Mouse (Mus musculus) right cerebral cortex, postnatal 36 days (tissue): Measurements from ENCODE around the gene Fxyd7.

Source experiments
- DNase-seq, 2 experiments: peaks; one replicate each; pipeline ENCODE4 v3.0.0; 2022; ENCODE audit warnings: low spot score in 2 of 2, mixed read lengths in 1 of 2

Gene Fxyd7

DNA sequence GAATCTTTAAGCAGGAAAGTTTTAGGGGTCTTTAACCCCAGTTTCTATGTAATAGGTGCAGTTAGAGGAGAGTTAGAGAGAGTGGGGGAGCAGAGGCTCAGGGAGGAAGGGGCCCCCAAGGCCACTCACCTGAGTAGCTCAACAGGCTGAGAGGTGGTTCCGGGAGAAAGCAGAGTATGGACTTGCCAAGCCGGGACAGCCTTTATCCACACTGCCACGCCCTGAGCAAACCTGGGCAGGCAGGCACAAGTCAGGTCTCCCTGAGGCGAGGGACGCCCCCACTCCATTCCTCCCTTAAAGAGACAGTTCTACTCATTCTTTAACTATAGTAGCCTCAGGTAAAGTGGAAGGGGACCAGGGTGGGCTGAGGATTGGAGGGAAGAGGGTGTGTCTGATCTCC is 25.2 kb upstream of the Fxyd7 start, which contains the start of gene Fxyd3:
Gene Fxyd3, minus strand, starts transcription at position 213 of the 400 bp plus-strand sequence.
- DNase-seq, result no peak

GRCm38 (mm10) chr7:31074713-31075069 is 23.4 kb upstream of the Fxyd7 start:
- no peak for DNase-seq

- no peak for DNase-seq
Observed at GRCm38 (mm10) chr7:31074061-31074712, 22.9 kb upstream of the Fxyd7 start.

GRCm38 (mm10) chr7:31073546-31073945 is 22.3 kb upstream of the Fxyd7 start:
- no peak for DNase-seq

DNA sequence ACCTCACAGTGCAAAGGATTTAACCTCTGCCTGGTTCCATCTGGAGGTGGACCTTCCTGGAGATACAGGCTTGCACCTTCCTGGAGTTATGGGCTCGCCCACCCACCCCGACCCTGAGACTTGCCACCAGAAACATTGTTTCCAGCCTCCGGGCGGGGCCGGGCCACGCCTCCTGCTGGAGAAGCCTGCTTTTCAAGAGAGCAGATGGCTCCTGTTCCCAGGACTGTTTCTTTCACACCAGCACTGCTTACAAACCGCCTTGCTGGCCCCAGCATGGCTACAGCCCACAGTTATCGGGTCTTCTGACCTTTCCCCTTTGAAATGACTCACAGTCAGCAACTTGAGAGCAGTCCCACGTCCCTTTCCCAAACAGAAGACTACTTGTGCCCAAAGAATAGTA is 21.1 kb upstream of the Fxyd7 start:
- DNase-seq, result no peak

DNA sequence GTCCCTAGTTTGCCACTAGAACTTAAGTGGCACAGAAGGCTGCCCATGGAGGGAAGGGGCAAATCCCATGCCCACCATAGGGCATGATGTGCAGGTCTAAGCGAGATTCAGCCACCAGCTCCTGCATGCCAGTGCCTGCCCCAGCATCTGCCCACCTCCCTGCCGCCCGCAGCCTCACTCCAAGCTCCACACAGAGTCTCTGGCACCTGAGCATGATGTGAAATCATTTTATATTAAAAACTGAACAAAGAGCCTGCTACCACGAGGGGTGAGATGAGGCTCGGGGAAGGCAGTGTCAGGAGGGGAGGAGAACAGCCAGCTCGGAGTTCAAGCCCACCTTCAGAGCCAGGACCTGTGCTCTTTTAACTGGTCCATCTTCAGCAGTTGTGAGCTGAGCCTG is 19.1 kb upstream of the Fxyd7 start:
- DNase-seq, result no peak

- no peak for DNase-seq
Observed at GRCm38 (mm10) chr7:31069491-31069890, 18.2 kb upstream of the Fxyd7 start.

DNA sequence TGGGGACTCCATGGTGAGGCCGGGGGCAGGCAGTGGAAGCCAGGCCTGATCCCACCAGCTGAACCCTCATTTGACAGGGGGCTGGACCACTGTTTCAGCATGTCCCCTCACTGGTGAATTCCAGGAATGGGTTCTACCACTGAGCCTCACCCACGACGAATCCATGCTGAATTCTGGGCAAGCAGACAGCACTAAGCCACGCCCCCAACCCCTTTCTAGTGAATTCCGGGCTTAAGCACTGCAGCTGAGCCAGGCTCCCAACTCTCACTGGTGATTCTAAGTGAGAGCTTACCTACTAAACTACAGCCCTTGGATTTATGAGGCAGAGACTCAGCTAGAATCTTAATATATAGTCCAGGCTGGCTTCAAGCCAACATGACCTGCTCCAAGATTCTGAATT is 16.6 kb upstream of the Fxyd7 start:
- no peak for DNase-seq

GRCm38 (mm10) chr7:31063074-31063560 is 11.8 kb upstream of the Fxyd7 start:
- DNase-seq, result no peak

GRCm38 (mm10) chr7:31060621-31061010 is 9.3 kb upstream of the Fxyd7 start:
- DNase-seq, result no peak

DNA sequence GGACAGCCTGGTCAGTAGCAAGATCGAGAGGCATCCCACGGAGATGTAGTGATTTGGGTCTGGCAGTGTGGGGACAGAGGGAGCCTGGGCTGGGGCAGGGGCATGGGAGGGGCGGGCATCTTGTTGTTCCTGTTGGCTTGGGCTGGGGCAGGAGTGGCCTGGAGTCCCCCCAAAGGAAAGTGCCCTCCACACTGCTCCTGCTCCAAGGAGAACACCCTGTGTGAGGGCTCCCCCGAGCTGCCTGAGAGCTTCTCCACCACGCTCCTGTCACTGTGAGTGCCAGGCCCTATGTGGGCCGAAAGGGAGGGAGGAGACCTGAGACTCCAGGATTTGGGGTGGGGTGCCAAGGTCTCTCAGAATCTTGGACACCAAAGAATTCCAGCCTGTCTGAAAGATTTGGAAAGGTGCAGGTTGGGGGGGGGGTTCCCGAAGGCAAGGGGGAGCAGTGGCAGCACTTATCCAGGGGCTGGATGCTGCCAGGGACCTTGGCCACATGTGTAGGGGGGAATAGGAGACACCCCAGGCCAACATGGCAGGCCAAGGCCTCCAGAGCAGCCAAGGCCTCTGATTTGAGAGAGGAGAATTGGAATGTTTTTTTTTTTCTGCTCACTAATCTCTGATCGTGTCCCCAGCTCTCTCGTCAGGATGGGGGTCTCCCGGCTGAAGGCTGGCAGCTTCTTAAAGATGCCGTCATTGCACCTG is 8.8 kb upstream of the Fxyd7 start:
- DNase-seq, result no peak

DNA sequence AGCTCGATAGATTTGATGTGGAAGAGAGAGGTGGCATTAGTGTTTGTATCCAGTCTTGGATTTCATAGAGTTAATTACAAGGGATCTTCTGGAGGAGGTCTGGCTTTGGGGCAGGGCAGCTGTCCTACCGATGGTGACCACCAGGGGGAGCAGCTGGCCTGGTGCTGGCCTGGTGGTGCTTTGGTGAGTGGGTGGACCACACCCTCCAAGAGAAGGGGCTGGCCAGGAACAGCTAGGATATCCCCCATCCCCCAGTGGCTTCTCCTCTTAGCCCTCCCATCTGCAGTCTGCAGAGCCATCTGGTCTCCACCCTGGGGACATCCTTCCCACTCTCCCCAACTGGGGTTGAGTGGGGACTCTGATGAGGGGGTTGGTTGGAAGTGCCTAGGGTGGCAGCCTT is 7.8 kb upstream of the Fxyd7 start, which contains the start of gene Lgi4:
Gene Lgi4, plus strand, starts transcription at position 235 of the 400 bp plus-strand sequence.
- DNase-seq, result peak; percentile 73 to 74

DNA sequence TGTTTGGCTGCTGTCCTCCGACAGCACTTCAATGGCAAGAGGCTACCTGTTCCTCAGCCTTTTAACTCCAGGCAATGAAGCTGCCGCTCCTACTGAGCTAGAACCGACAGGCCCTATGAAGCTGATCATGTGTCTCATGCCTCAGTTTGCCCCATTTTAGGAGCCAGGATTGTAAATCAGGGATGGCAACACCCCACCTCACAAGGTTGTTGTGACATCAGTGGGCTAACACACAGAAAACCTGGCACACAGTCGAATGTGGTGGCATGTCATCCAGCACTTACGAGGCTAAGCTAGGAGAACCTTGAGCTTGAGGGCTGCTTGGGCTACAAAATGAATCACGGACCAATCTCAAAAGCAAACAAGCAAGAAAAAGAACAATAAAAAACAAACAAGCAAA is 6.9 kb upstream of the Fxyd7 start:
- DNase-seq, result no peak

DNA sequence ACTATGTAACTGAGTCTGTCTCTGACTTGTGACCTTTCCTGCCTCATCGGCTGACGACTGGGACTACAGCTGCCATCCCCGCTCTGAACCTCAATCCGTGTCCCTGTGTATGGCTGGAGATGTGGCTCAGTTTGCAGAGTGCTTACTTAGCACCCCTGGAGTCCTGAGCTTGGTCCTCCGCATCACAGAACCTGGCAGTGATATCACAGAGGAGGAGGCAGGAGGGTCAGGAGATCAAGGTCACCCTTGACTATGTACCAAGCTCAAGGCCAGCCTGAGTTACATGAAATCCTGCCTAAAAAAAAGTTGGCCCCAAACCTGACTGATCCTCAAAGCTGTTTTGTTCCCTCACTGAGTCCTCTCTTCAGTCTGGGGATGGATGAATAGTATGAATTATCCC is 6.5 kb upstream of the Fxyd7 start:
- no peak for DNase-seq

- DNase-seq, result no peak
Observed at GRCm38 (mm10) chr7:31057071-31057470, 5.8 kb upstream of the Fxyd7 start, which contains the start of gene Fxyd1. TSS of gene Fxyd1 (minus strand) at chr7:31057199.

GRCm38 (mm10) chr7:31056448-31056847 is 5.2 kb upstream of the Fxyd7 start:
- no peak for DNase-seq

GRCm38 (mm10) chr7:31055883-31056282 is 4.6 kb upstream of the Fxyd7 start:
- DNase-seq, result no peak

DNA sequence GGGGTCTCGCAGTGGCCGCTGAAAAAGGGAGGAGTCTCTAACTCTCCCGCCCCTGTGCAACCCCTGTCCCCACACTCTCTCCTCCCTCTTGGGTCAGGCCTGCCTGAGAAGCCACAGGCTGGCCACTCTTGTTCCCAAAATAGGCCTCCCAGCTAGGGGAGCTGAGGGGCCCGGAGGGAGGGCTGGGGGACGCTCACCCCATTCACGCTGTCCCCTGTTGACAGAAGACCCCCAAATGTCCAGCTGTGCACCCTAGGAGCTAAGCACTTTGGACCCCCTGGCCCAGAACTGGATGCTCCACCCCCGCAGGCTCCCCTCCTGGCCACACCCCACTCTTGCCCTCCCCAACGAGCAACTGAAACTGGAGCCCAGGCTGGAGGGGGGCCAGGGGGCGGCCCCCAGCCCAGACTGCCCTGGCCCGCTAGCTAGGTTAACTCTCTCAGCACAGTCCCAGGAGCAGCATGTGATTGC is 4.1 kb upstream of the Fxyd7 start:
- no peak for DNase-seq

DNA sequence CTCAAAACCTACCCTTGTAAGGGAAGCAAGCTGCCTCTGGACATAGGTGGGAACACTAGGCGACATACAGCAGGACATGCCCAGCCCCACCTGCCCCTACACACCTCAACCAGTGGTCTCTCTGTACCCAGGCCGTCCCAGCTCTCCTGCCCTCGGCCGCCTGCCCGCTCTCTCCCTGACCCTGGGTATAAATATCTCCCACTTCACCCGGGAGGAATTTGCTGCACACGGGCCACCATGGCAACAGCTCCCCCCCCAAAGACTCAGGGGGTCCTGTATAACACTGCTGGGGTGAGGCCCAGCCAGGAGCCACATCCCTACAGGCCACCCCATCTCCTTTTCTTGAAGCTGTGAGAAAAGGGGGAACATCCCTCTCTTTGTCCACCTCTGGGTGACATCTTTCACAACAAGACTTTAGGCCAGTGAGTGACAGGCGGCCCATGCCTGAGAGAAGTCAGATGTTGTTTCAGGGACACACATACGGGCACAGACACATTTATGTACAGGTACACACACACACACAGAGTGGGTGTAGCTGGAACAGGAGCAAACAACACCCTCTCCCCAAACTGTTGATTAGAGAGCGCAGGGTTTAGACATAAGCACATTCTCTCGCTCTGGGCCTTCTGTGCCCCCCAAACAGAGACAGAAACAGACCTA is 3.5 kb upstream of the Fxyd7 start:
- DNase-seq, result no peak

DNA sequence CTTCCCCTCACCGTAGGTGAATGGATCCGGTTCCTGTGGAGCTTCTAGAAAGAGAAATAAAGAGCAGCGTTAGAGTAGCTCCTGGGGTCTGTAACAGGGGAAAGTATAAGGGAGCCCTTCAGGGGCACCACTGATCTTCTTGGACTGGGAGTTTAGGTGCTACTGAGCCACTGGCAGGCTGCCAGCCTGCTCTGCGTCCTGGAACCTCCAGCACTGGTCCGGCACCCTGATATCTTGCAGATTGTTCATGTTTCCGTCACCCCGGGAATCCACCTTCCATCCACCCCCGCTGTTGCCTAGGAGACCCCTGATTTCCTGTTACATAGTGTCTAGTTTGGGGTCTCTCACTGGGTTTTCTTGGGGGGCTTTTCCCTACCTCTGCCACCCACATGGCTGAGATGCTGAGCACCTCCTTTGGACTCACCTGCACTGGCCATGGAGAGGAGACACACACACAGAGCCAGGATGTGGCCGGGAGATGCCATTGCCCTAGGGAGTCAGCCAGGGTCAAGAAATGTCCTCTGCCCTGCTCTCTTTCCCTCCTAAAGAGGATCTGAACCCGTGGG is 2.7 kb upstream of the Fxyd7 start:
- no peak for DNase-seq

- peak; percentile 77 to 80 for DNase-seq
Observed at GRCm38 (mm10) chr7:31052636-31053434, 1.6 kb upstream of the Fxyd7 start.
